Mouse (Mus musculus): ENCODE data around the gene Cth.

GRCm38 (mm10) chr3:157866251-157866650 lies 58.6 kb downstream of the Cth start:
- no peak for TF ChIP-seq POLR2A (IDR thresholded peaks at IDR 0.05; ENCODE audit: insufficient read depth, low read depth, low read length)
- TF ChIP-seq CTCF (IDR thresholded peaks at IDR 0.05): no peak

Measured in heart, adult 2 months (tissue).